Mouse (Mus musculus): ENCODE measurements around the gene Serpinb3d. TPM values are rescaled to one million over a fixed set of nuclear protein-coding genes. Genes with fewer than 3 reads are reported as not detected.
"Not testable (repeated sequence)": the region's sequence is repeated elsewhere in the genome, so short reads cannot be mapped to it uniquely, and the experiment has no call there.

Gene Serpinb3d
- total RNA-seq (2014; rRNA removed): not detected in 2 replicates
- not detected in 2 replicates for polyA plus RNA-seq (2012; rRNA removed)

- no peak for TF ChIP-seq POLR2A (IDR thresholded peaks at IDR 0.05; ENCODE audit: extremely low read depth, insufficient read depth, low read length)
- Histone ChIP-seq H3K9ac (ENCODE audit: low read depth, low read length) (no peak within 1 kb of the TSS), H3K79me2 (ENCODE audit: control insufficient read depth, insufficient read depth, low read length) (no peaks in the 10 kb centered on the region), H3K36me3 (ENCODE audit: control insufficient read depth, insufficient read depth, low read length) (no peaks in the 10 kb centered on the region), H3K4me1 (ENCODE audit: control insufficient read depth, insufficient read depth, low read length) (no peaks in the 10 kb centered on the region), H3K27ac (replicated peaks; ENCODE audit: insufficient read depth, low read depth, low read length) (no peak within 1 kb of the TSS), H3K4me3 (ENCODE audit: insufficient read depth, low read depth, low read length) (no peak within 1 kb of the TSS), H3K27me3 (ENCODE audit: control insufficient read depth, insufficient read depth, low read length) (no peaks in the 10 kb centered on the region)
- no peak for DNase-seq (ENCODE audit: extremely low read depth, low read depth, low spot score)
These were observed at the start of gene Serpinb3d for GRCm38 (mm10) chr1:107083406-107083805. Gene Serpinb3d (minus strand): TSS chr1:107083506.

- H3K79me2 ChIP-seq (ENCODE audit: control insufficient read depth, insufficient read depth, low read length); H3K4me1 ChIP-seq (ENCODE audit: control insufficient read depth, insufficient read depth, low read length); H3K9ac ChIP-seq (ENCODE audit: low read depth, low read length); H3K36me3 ChIP-seq (ENCODE audit: control insufficient read depth, insufficient read depth, low read length); DNase-seq (ENCODE audit: extremely low read depth, low read depth, low spot score); H3K27ac ChIP-seq (replicated peaks; ENCODE audit: insufficient read depth, low read depth, low read length); H3K27me3 ChIP-seq (ENCODE audit: control insufficient read depth, insufficient read depth, low read length); H3K4me3 ChIP-seq (ENCODE audit: insufficient read depth, low read depth, low read length): not testable (repeated sequence)
These were observed 44.1 kb upstream of the Serpinb3d start for GRCm38 (mm10) chr1:107127453-107127852.

GRCm38 (mm10) chr1:107098417-107098816, 15.1 kb upstream of the Serpinb3d start:
- no peak for TF ChIP-seq POLR2A (IDR thresholded peaks at IDR 0.05; ENCODE audit: extremely low read depth, insufficient read depth, low read length)
- TF ChIP-seq CTCF (IDR thresholded peaks at IDR 0.05; ENCODE audit: low read depth, low read length): no peak
- Histone ChIP-seq H3K27ac (replicated peaks; ENCODE audit: insufficient read depth, low read depth, low read length) (no peak overlapping the region), H3K9ac (ENCODE audit: low read depth, low read length) (no peak overlapping the region), H3K4me3 (ENCODE audit: insufficient read depth, low read depth, low read length) (no peak overlapping the region), H3K4me1 (ENCODE audit: control insufficient read depth, insufficient read depth, low read length) (no peaks in the 10 kb centered on the region), H3K27me3 (ENCODE audit: control insufficient read depth, insufficient read depth, low read length) (no peaks in the 10 kb centered on the region), H3K36me3 (ENCODE audit: control insufficient read depth, insufficient read depth, low read length) (no peaks in the 10 kb centered on the region), H3K79me2 (ENCODE audit: control insufficient read depth, insufficient read depth, low read length) (no peaks in the 10 kb centered on the region)
- DNase-seq (ENCODE audit: extremely low read depth, low read depth, low spot score): no peak
- WGBS: 76% methylated on average over 2 of the region's 2 CpGs

- H3K4me1 ChIP-seq (ENCODE audit: control insufficient read depth, insufficient read depth, low read length): no peaks in the 10 kb centered on the region
- no peak for DNase-seq (ENCODE audit: extremely low read depth, low read depth, low spot score)
- no peaks in the 10 kb centered on the region for H3K36me3 ChIP-seq (ENCODE audit: control insufficient read depth, insufficient read depth, low read length)
- H3K27me3 ChIP-seq (ENCODE audit: control insufficient read depth, insufficient read depth, low read length): no peaks in the 10 kb centered on the region
- H3K9ac ChIP-seq (ENCODE audit: low read depth, low read length): no peak within 1 kb of the TSS
- no peak within 1 kb of the TSS for H3K27ac ChIP-seq (replicated peaks; ENCODE audit: insufficient read depth, low read depth, low read length)
- H3K79me2 ChIP-seq (ENCODE audit: control insufficient read depth, insufficient read depth, low read length): no peaks in the 10 kb centered on the region
- H3K4me3 ChIP-seq (ENCODE audit: insufficient read depth, low read depth, low read length): no peak within 1 kb of the TSS
- TF ChIP-seq CTCF (IDR thresholded peaks at IDR 0.05; ENCODE audit: low read depth, low read length) (no peak), POLR2A (IDR thresholded peaks at IDR 0.05; ENCODE audit: extremely low read depth, insufficient read depth, low read length) (no peak)
- WGBS: 68% methylated on average over 1 of the region's 1 CpGs
These were observed 31.1 kb downstream of the Serpinb3d start, which contains the start of gene Serpinb3a for GRCm38 (mm10) chr1:107052203-107052602. Gene Serpinb3a (minus strand): TSS chr1:107052303.

GRCm38 (mm10) chr1:107034236-107034635, 49.1 kb downstream of the Serpinb3d start:
- H3K4me1 ChIP-seq (ENCODE audit: control insufficient read depth, insufficient read depth, low read length); H3K27me3 ChIP-seq (ENCODE audit: control insufficient read depth, insufficient read depth, low read length); H3K27ac ChIP-seq (replicated peaks; ENCODE audit: insufficient read depth, low read depth, low read length); DNase-seq (ENCODE audit: extremely low read depth, low read depth, low spot score); H3K9ac ChIP-seq (ENCODE audit: low read depth, low read length); H3K4me3 ChIP-seq (ENCODE audit: insufficient read depth, low read depth, low read length); H3K36me3 ChIP-seq (ENCODE audit: control insufficient read depth, insufficient read depth, low read length); H3K79me2 ChIP-seq (ENCODE audit: control insufficient read depth, insufficient read depth, low read length): not testable (repeated sequence)
- WGBS: 83% methylated on average over 3 of the region's 3 CpGs

Other genes with a start within 250 kb of the Serpinb3d start
- gene Serpinb5, start 222.3 kb downstream of the Serpinb3d start, total RNA-seq (2014; rRNA removed): not detected in 2 replicates
- not detected in 2 replicates for gene Serpinb5, start 222.3 kb downstream of the Serpinb3d start, polyA plus RNA-seq (2012; rRNA removed)
- not detected in 2 replicates for gene Serpinb12, start 149.1 kb downstream of the Serpinb3d start, total RNA-seq (2014; rRNA removed)
- not detected in 2 replicates for gene Serpinb12, start 149.1 kb downstream of the Serpinb3d start, polyA plus RNA-seq (2012; rRNA removed)
- not detected in 2 replicates for gene Serpinb13, start 102.5 kb downstream of the Serpinb3d start, total RNA-seq (2014; rRNA removed)
- gene Serpinb13, start 102.5 kb downstream of the Serpinb3d start, polyA plus RNA-seq (2012; rRNA removed): not detected in 2 replicates
- not detected in 2 replicates for gene Serpinb3a, start 31.2 kb downstream of the Serpinb3d start, total RNA-seq (2014; rRNA removed)
- not detected in 2 replicates for gene Serpinb3a, start 31.2 kb downstream of the Serpinb3d start, polyA plus RNA-seq (2012; rRNA removed)
- gene Serpinb3b, start 194.9 kb upstream of the Serpinb3d start, total RNA-seq (2014; rRNA removed): not detected in 2 replicates
- not detected in 2 replicates for gene Serpinb3b, start 194.9 kb upstream of the Serpinb3d start, polyA plus RNA-seq (2012; rRNA removed)
- gene Serpinb3c, start 194.9 kb upstream of the Serpinb3d start, total RNA-seq (2014; rRNA removed): not detected in 2 replicates
- gene Serpinb3c, start 194.9 kb upstream of the Serpinb3d start, polyA plus RNA-seq (2012; rRNA removed): not detected in 2 replicates